Mouse (Mus musculus): Measurements from ENCODE around the gene Slc22a1.

Slc22a1 gene

GRCm38 (mm10) chr17:12675646-12676045 is at the start of gene Slc22a1:
Slc22a1 (minus strand) TSS chr17:12675829.
- no peak for DNase-seq (ENCODE audit: extremely low read depth, low read depth)

GRCm38 (mm10) chr17:12724767-12725744 is 49.4 kb upstream of the Slc22a1 start:
- no peak for DNase-seq (ENCODE audit: extremely low read depth, low read depth)

GRCm38 (mm10) chr17:12723986-12724766 is 48.5 kb upstream of the Slc22a1 start:
- DNase-seq (ENCODE audit: extremely low read depth, low read depth): peak; percentile 52

GRCm38 (mm10) chr17:12722622-12723021 is 47.0 kb upstream of the Slc22a1 start:
- no peak for DNase-seq (ENCODE audit: extremely low read depth, low read depth)

- DNase-seq (ENCODE audit: extremely low read depth, low read depth): no peak
These were observed 45.7 kb upstream of the Slc22a1 start for GRCm38 (mm10) chr17:12721118-12721886.

GRCm38 (mm10) chr17:12718251-12718650 is 42.6 kb upstream of the Slc22a1 start:
- DNase-seq (ENCODE audit: extremely low read depth, low read depth): no peak

GRCm38 (mm10) chr17:12717445-12717844 is 41.8 kb upstream of the Slc22a1 start:
- no peak for DNase-seq (ENCODE audit: extremely low read depth, low read depth)

- DNase-seq (ENCODE audit: extremely low read depth, low read depth): no peak
These were observed 39.4 kb upstream of the Slc22a1 start for GRCm38 (mm10) chr17:12715032-12715431.

GRCm38 (mm10) chr17:12714080-12714561 is 38.5 kb upstream of the Slc22a1 start:
- DNase-seq (ENCODE audit: extremely low read depth, low read depth): no peak

GRCm38 (mm10) chr17:12712993-12713392 is 37.4 kb upstream of the Slc22a1 start:
- no peak for DNase-seq (ENCODE audit: extremely low read depth, low read depth)

- DNase-seq (ENCODE audit: extremely low read depth, low read depth): no peak
These were observed 36.6 kb upstream of the Slc22a1 start for GRCm38 (mm10) chr17:12712191-12712590.

GRCm38 (mm10) chr17:12710976-12711375 is 35.3 kb upstream of the Slc22a1 start:
- no peak for DNase-seq (ENCODE audit: extremely low read depth, low read depth)

GRCm38 (mm10) chr17:12710050-12710780 is 34.6 kb upstream of the Slc22a1 start:
- DNase-seq (ENCODE audit: extremely low read depth, low read depth): no peak

GRCm38 (mm10) chr17:12708398-12708797 is 32.8 kb upstream of the Slc22a1 start:
- DNase-seq (ENCODE audit: extremely low read depth, low read depth): no peak

GRCm38 (mm10) chr17:12706590-12707049 is 31.0 kb upstream of the Slc22a1 start:
- DNase-seq (ENCODE audit: extremely low read depth, low read depth): no peak

GRCm38 (mm10) chr17:12702901-12703300 is 27.3 kb upstream of the Slc22a1 start:
- DNase-seq (ENCODE audit: extremely low read depth, low read depth): no peak

- no peak for DNase-seq (ENCODE audit: extremely low read depth, low read depth)
These were observed 24.7 kb upstream of the Slc22a1 start for GRCm38 (mm10) chr17:12700373-12700772.

- DNase-seq (ENCODE audit: extremely low read depth, low read depth): no peak
These were observed 16.3 kb upstream of the Slc22a1 start for GRCm38 (mm10) chr17:12691899-12692298.

- no peak for DNase-seq (ENCODE audit: extremely low read depth, low read depth)
These were observed 13.9 kb upstream of the Slc22a1 start for GRCm38 (mm10) chr17:12689537-12689936.

GRCm38 (mm10) chr17:12688427-12689110 is 12.9 kb upstream of the Slc22a1 start:
- DNase-seq (ENCODE audit: extremely low read depth, low read depth): no peak

All from MEL-GATA-1-ER (cell line).